Mouse (Mus musculus): Measurements from ENCODE around the gene Lsm2. TPM values are rescaled to one million over a fixed set of nuclear protein-coding genes. Genes with fewer than 3 reads are reported as not detected.

Lsm2 gene
- total and polyA plus RNA-seq, 2 experiments from 2014 or later = 23.1 to 64.2 TPM

GRCm38 (mm10) chr17:35023756-35024155, 42.1 kb downstream of the Lsm2 start:
- Histone ChIP-seq H3K4me2 (ENCODE audit: low read depth, low read length) (no peak overlapping the region), H3K9me3 (replicated peaks; ENCODE audit: control insufficient read depth, low read length) (no peaks in the 10 kb centered on the region), H3K4me1 (ENCODE audit: control insufficient read depth, insufficient read depth) (no peaks in the 10 kb centered on the region; the same call in 1 of the 2 replicates), H3K36me3 (replicated peaks; ENCODE audit: control insufficient read depth, insufficient read depth, low read length) (no peaks in the 10 kb centered on the region), H3K27ac (ENCODE audit: low read depth) (no peak overlapping the region), H3K4me3 (ENCODE audit: low read depth, low read length) (no peak overlapping the region), H3K27me3 (ENCODE audit: control insufficient read depth, insufficient read depth, low read length) (0 out of 2 replicates have a peak, but pooled peaks cover 3% of the 10 kb centered on the region), H3K9ac (replicated peaks; ENCODE audit: low read depth, low read length) (no peak overlapping the region)
- TF ChIP-seq EP300 (IDR thresholded peaks at IDR 0.05; ENCODE audit: low read depth) = no peak
- TF ChIP-seq CTCF (IDR thresholded peaks at IDR 0.05; ENCODE audit: low read depth) = no peak
- DNase-seq (ENCODE audit: low spot score) = no peak
- no peak for ATAC-seq (ENCODE audit: insufficient read depth, low read depth)
- 64% methylated on average over 4 of the region's 4 CpGs for WGBS

GRCm38 (mm10) chr17:35024261-35024660, 42.6 kb downstream of the Lsm2 start:
- DNase-seq (ENCODE audit: low spot score) (no peak), ATAC-seq (ENCODE audit: insufficient read depth, low read depth) (no peak)
- WGBS = 54% methylated on average over 8 of the region's 13 CpGs
- Histone ChIP-seq H3K4me3 (ENCODE audit: low read depth, low read length) (no peak overlapping the region), H3K27me3 (ENCODE audit: control insufficient read depth, insufficient read depth, low read length) (0 out of 2 replicates have a peak, but pooled peaks cover 3% of the 10 kb centered on the region), H3K4me1 (ENCODE audit: control insufficient read depth, insufficient read depth) (no peaks in the 10 kb centered on the region; the same call in 1 of the 2 replicates), H3K27ac (ENCODE audit: low read depth) (no peak overlapping the region), H3K9ac (replicated peaks; ENCODE audit: low read depth, low read length) (no peak overlapping the region), H3K36me3 (replicated peaks; ENCODE audit: control insufficient read depth, insufficient read depth, low read length) (no peaks in the 10 kb centered on the region), H3K4me2 (ENCODE audit: low read depth, low read length) (no peak overlapping the region), H3K9me3 (replicated peaks; ENCODE audit: control insufficient read depth, low read length) (no peaks in the 10 kb centered on the region)
- TF ChIP-seq EP300 (IDR thresholded peaks at IDR 0.05; ENCODE audit: low read depth) (no peak), CTCF (IDR thresholded peaks at IDR 0.05; ENCODE audit: low read depth) (no peak)

- no peak for ATAC-seq (ENCODE audit: insufficient read depth, low read depth)
- WGBS = 57% methylated on average over 7 of the region's 10 CpGs
- Histone ChIP-seq H3K36me3 (replicated peaks; ENCODE audit: control insufficient read depth, insufficient read depth, low read length) (no peaks in the 10 kb centered on the region), H3K9me3 (replicated peaks; ENCODE audit: control insufficient read depth, low read length) (no peaks in the 10 kb centered on the region), H3K9ac (replicated peaks; ENCODE audit: low read depth, low read length) (no peak overlapping the region), H3K4me3 (ENCODE audit: low read depth, low read length) (no peak overlapping the region), H3K4me2 (ENCODE audit: low read depth, low read length) (no peak overlapping the region), H3K4me1 (ENCODE audit: control insufficient read depth, insufficient read depth) (no peaks in the 10 kb centered on the region; the same call in 1 of the 2 replicates), H3K27ac (ENCODE audit: low read depth) (no peak overlapping the region), H3K27me3 (ENCODE audit: control insufficient read depth, insufficient read depth, low read length) (0 out of 2 replicates have a peak, but pooled peaks cover 3% of the 10 kb centered on the region)
- TF ChIP-seq CTCF (IDR thresholded peaks at IDR 0.05; ENCODE audit: low read depth) = no peak
- no peak for TF ChIP-seq EP300 (IDR thresholded peaks at IDR 0.05; ENCODE audit: low read depth)
- no peak for DNase-seq (ENCODE audit: low spot score)
Observed at GRCm38 (mm10) chr17:35024691-35025488, 43.2 kb downstream of the Lsm2 start.

- Histone ChIP-seq H3K4me3 (ENCODE audit: low read depth, low read length) (no peak overlapping the region), H3K36me3 (replicated peaks; ENCODE audit: control insufficient read depth, insufficient read depth, low read length) (no peaks in the 10 kb centered on the region), H3K4me1 (ENCODE audit: control insufficient read depth, insufficient read depth) (no peaks in the 10 kb centered on the region; the same call in 1 of the 2 replicates), H3K27me3 (ENCODE audit: control insufficient read depth, insufficient read depth, low read length) (0 out of 2 replicates have a peak, but pooled peaks cover 3% of the 10 kb centered on the region), H3K9ac (replicated peaks; ENCODE audit: low read depth, low read length) (no peak overlapping the region), H3K9me3 (replicated peaks; ENCODE audit: control insufficient read depth, low read length) (no peaks in the 10 kb centered on the region), H3K4me2 (ENCODE audit: low read depth, low read length) (no peak overlapping the region), H3K27ac (ENCODE audit: low read depth) (no peak overlapping the region)
- WGBS = 81% methylated on average over 5 of the region's 5 CpGs
- ATAC-seq (ENCODE audit: insufficient read depth, low read depth) = no peak
- no peak for DNase-seq (ENCODE audit: low spot score)
- no peak for TF ChIP-seq CTCF (IDR thresholded peaks at IDR 0.05; ENCODE audit: low read depth)
- no peak for TF ChIP-seq EP300 (IDR thresholded peaks at IDR 0.05; ENCODE audit: low read depth)
Observed at GRCm38 (mm10) chr17:35026206-35026605, 44.5 kb downstream of the Lsm2 start.

- DNase-seq (ENCODE audit: low spot score) = no peak
- no peaks in the 10 kb centered on the region for H3K4me1 ChIP-seq (ENCODE audit: control insufficient read depth, insufficient read depth)
- no peaks in the 10 kb centered on the region for H3K9me3 ChIP-seq (replicated peaks; ENCODE audit: control insufficient read depth, low read length)
- no peak; the same call in 1 of the 2 replicates for ATAC-seq (ENCODE audit: insufficient read depth, low read depth)
- 42% methylated on average over 13 of the region's 13 CpGs for WGBS
- H3K36me3 ChIP-seq (replicated peaks; ENCODE audit: control insufficient read depth, insufficient read depth, low read length) = no peaks in the 10 kb centered on the region
- no peak within 1 kb of the TSS for H3K27ac ChIP-seq (ENCODE audit: low read depth)
- H3K9ac ChIP-seq (replicated peaks; ENCODE audit: low read depth, low read length) = no peak within 1 kb of the TSS
- TF ChIP-seq EP300 (IDR thresholded peaks at IDR 0.05; ENCODE audit: low read depth) (no peak), CTCF (IDR thresholded peaks at IDR 0.05; ENCODE audit: low read depth) (no peak)
- no peak within 1 kb of the TSS for H3K4me2 ChIP-seq (ENCODE audit: low read depth, low read length)
- H3K4me3 ChIP-seq (ENCODE audit: low read depth, low read length) = no peak within 1 kb of the TSS
- H3K27me3 ChIP-seq (ENCODE audit: control insufficient read depth, insufficient read depth, low read length) = 0 out of 2 replicates have a peak, but pooled peaks cover 3% of the 10 kb centered on the region
Observed at GRCm38 (mm10) chr17:35027277-35028068, 45.8 kb downstream of the Lsm2 start, which contains the start of gene Sapcd1. Sapcd1 (minus strand) TSS chr17:35028016.
